Mouse (Mus musculus): ENCODE results near the gene Gm42517. TPM values are rescaled to one million over a fixed set of nuclear protein-coding genes. Genes with fewer than 3 reads are reported as not detected.

Gene Gm42517
- polyA plus RNA-seq, 1 experiment, result 0.53 TPM

DNA sequence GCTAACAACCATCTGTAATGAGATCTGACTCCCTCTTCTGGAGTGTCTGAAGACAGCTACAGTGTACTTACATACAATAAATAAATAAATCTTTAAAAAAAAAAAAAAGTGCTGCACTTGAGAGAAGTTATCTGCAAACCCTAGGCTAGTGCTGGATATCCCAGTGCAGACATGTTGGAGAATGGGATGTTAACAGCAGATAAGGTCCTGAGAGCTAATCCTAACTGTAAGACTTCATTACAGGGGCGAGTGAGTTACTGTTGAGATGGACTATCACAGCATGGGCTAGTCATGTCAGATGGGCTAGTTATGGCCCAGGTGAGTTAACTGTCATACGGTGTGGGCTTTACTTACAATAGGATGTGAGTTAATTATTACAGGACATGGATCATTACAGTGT lies 13.7 kb downstream of the Gm42517 start:
- H3K4me1 ChIP-seq (ENCODE audit: control insufficient read depth, insufficient read depth, low read length), result no peaks in the 10 kb centered on the region

GRCm38 (mm10) chr5:108349511-108350148 lies 18.1 kb downstream of the Gm42517 start:
- TF ChIP-seq POLR2A (IDR thresholded peaks at IDR 0.05; ENCODE audit: control insufficient read depth, low read depth, low read length), result no peak
- TF ChIP-seq CTCF (IDR thresholded peaks at IDR 0.05; ENCODE audit: control insufficient read depth, insufficient read depth, insufficient replicate concordance, low read depth, low read length), result no peak
- Histone ChIP-seq H3K4me3 (ENCODE audit: control insufficient read depth, low read depth, low read length) (no peak overlapping the region), H3K4me1 (ENCODE audit: control insufficient read depth, insufficient read depth, low read length) (no peaks in the 10 kb centered on the region), H3K36me3 (ENCODE audit: control insufficient read depth, insufficient read depth, low read length) (no peaks in the 10 kb centered on the region), H3K27me3 (ENCODE audit: control insufficient read depth, insufficient read depth, low read length) (no peaks in the 10 kb centered on the region), H3K27ac (ENCODE audit: control insufficient read depth, insufficient read depth, low read depth, low read length) (no peak overlapping the region)

More for the DNA sequence above, 13.7 kb downstream of the Gm42517 start:
- Histone ChIP-seq H3K27me3 (ENCODE audit: control insufficient read depth, insufficient read depth, low read length) (no peaks in the 10 kb centered on the region), H3K4me3 (ENCODE audit: control insufficient read depth, low read depth, low read length) (no peak overlapping the region), H3K36me3 (ENCODE audit: control insufficient read depth, insufficient read depth, low read length) (no peaks in the 10 kb centered on the region), H3K27ac (ENCODE audit: control insufficient read depth, insufficient read depth, low read depth, low read length) (no peak overlapping the region)
- TF ChIP-seq POLR2A (IDR thresholded peaks at IDR 0.05; ENCODE audit: control insufficient read depth, low read depth, low read length), result no peak
- TF ChIP-seq CTCF (IDR thresholded peaks at IDR 0.05; ENCODE audit: control insufficient read depth, insufficient read depth, insufficient replicate concordance, low read depth, low read length), result no peak

- Histone ChIP-seq H3K36me3 (ENCODE audit: control insufficient read depth, insufficient read depth, low read length) (no peaks in the 10 kb centered on the region), H3K4me3 (ENCODE audit: control insufficient read depth, low read depth, low read length) (no peak overlapping the region), H3K4me1 (ENCODE audit: control insufficient read depth, insufficient read depth, low read length) (no peaks in the 10 kb centered on the region), H3K27ac (ENCODE audit: control insufficient read depth, insufficient read depth, low read depth, low read length) (no peak overlapping the region), H3K27me3 (ENCODE audit: control insufficient read depth, insufficient read depth, low read length) (no peaks in the 10 kb centered on the region)
- TF ChIP-seq CTCF (IDR thresholded peaks at IDR 0.05; ENCODE audit: control insufficient read depth, insufficient read depth, insufficient replicate concordance, low read depth, low read length) (no peak), POLR2A (IDR thresholded peaks at IDR 0.05; ENCODE audit: control insufficient read depth, low read depth, low read length) (no peak)
Measured at GRCm38 (mm10) chr5:108347843-108348242, 19.9 kb downstream of the Gm42517 start.

GRCm38 (mm10) chr5:108345313-108346071 lies 22.2 kb downstream of the Gm42517 start:
- H3K27me3 ChIP-seq (ENCODE audit: control insufficient read depth, insufficient read depth, low read length), result no peaks in the 10 kb centered on the region
- H3K4me1 ChIP-seq (ENCODE audit: control insufficient read depth, insufficient read depth, low read length), result no peaks in the 10 kb centered on the region
- no peak overlapping the region for H3K4me3 ChIP-seq (ENCODE audit: control insufficient read depth, low read depth, low read length)
- no peaks in the 10 kb centered on the region for H3K36me3 ChIP-seq (ENCODE audit: control insufficient read depth, insufficient read depth, low read length)
- no peak overlapping the region for H3K27ac ChIP-seq (ENCODE audit: control insufficient read depth, insufficient read depth, low read depth, low read length)
- no peak for TF ChIP-seq POLR2A (IDR thresholded peaks at IDR 0.05; ENCODE audit: control insufficient read depth, low read depth, low read length)

GRCm38 (mm10) chr5:108343680-108344170 lies 24.0 kb downstream of the Gm42517 start:
- TF ChIP-seq POLR2A (IDR thresholded peaks at IDR 0.05; ENCODE audit: control insufficient read depth, low read depth, low read length) (no peak), CTCF (IDR thresholded peaks at IDR 0.05; ENCODE audit: control insufficient read depth, insufficient read depth, insufficient replicate concordance, low read depth, low read length) (no peak)
- H3K4me1 ChIP-seq (ENCODE audit: control insufficient read depth, insufficient read depth, low read length), result no peaks in the 10 kb centered on the region
- H3K27me3 ChIP-seq (ENCODE audit: control insufficient read depth, insufficient read depth, low read length), result no peaks in the 10 kb centered on the region
- H3K4me3 ChIP-seq (ENCODE audit: control insufficient read depth, low read depth, low read length), result no peak overlapping the region
- H3K36me3 ChIP-seq (ENCODE audit: control insufficient read depth, insufficient read depth, low read length), result peaks cover 3% of the 10 kb centered on the region; the same call in 1 of the 2 replicates
- no peak overlapping the region for H3K27ac ChIP-seq (ENCODE audit: control insufficient read depth, insufficient read depth, low read depth, low read length)

- Histone ChIP-seq H3K36me3 (ENCODE audit: control insufficient read depth, insufficient read depth, low read length) (peaks cover 4% of the 10 kb centered on the region), H3K4me3 (ENCODE audit: control insufficient read depth, low read depth, low read length) (no peak overlapping the region)
Measured at GRCm38 (mm10) chr5:108338049-108338448, 29.7 kb downstream of the Gm42517 start.

GRCm38 (mm10) chr5:108337385-108337784 lies 30.3 kb downstream of the Gm42517 start:
- TF ChIP-seq POLR2A (IDR thresholded peaks at IDR 0.05; ENCODE audit: control insufficient read depth, low read depth, low read length) (no peak), CTCF (IDR thresholded peaks at IDR 0.05; ENCODE audit: control insufficient read depth, insufficient read depth, insufficient replicate concordance, low read depth, low read length) (no peak)
- Histone ChIP-seq H3K4me3 (ENCODE audit: control insufficient read depth, low read depth, low read length) (no peak overlapping the region), H3K27me3 (ENCODE audit: control insufficient read depth, insufficient read depth, low read length) (no peaks in the 10 kb centered on the region), H3K36me3 (ENCODE audit: control insufficient read depth, insufficient read depth, low read length) (peaks cover 4% of the 10 kb centered on the region), H3K4me1 (ENCODE audit: control insufficient read depth, insufficient read depth, low read length) (no peaks in the 10 kb centered on the region), H3K27ac (ENCODE audit: control insufficient read depth, insufficient read depth, low read depth, low read length) (no peak overlapping the region)

More at GRCm38 (mm10) chr5:108338049-108338448, 29.7 kb downstream of the Gm42517 start:
- TF ChIP-seq POLR2A (IDR thresholded peaks at IDR 0.05; ENCODE audit: control insufficient read depth, low read depth, low read length), result no peak
- no peak for TF ChIP-seq CTCF (IDR thresholded peaks at IDR 0.05; ENCODE audit: control insufficient read depth, insufficient read depth, insufficient replicate concordance, low read depth, low read length)
- Histone ChIP-seq H3K27ac (ENCODE audit: control insufficient read depth, insufficient read depth, low read depth, low read length) (no peak overlapping the region), H3K4me1 (ENCODE audit: control insufficient read depth, insufficient read depth, low read length) (no peaks in the 10 kb centered on the region), H3K27me3 (ENCODE audit: control insufficient read depth, insufficient read depth, low read length) (no peaks in the 10 kb centered on the region)

Data from testis, adult 2 months (tissue).